Mouse (Mus musculus) monocyte, adult 59 days (primary cell): ENCODE measurements around the gene Hjurp. TPM values are rescaled to one million over a fixed set of nuclear protein-coding genes. Genes with fewer than 3 reads are reported as not detected.

ENCODE experiments used
- total RNA-seq, 2 experiments: library from RNA; stranded (reverse); gene quantifications; one replicate each; pipeline ENCODE4 v1.2.4; 2023

The Hjurp gene
- total RNA-seq = 10 to 100 TPM; 66.1 to 71.8 TPM

DNA sequence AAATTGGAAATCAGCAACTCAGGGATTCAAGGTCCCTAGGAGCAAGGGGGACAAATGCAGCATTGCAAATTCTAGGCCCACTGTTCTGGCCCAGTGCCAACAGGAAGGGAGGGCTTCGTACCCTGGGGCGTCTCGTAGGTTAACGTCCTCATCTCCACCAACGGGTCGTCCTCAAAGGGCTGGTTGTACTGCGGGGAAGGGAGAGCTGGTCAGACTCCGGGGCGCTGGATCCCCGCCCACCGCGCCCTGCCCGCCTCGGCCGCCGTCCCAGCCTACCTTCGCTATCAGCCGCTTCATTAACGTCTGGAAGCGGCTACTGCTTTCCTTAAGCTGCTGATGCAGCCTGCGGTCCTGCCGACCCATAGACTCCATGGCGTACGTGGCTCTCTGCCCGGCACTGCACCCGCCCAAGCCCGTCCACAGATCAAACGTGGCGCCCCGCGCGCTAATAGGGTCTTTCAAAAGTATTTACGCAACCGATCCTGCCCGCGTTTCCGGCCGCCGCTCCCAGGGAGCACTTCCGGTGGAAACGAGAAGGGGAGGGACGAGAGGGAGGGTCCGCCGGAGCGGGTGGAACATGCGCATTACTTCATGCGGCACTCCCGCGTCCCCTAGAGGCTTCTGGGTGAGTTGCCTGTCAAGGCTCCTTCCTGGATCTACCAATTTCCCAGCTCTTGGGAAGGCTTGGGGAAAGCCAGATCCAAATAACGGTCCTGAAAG lies at the start of gene Hjurp, which contains the start of gene Trpm8:
TSS of gene Hjurp (minus strand) at position 536 of the 720 bp plus-strand sequence.
TSS of gene Trpm8 (plus strand) at position 564 of the 720 bp plus-strand sequence.

DNA sequence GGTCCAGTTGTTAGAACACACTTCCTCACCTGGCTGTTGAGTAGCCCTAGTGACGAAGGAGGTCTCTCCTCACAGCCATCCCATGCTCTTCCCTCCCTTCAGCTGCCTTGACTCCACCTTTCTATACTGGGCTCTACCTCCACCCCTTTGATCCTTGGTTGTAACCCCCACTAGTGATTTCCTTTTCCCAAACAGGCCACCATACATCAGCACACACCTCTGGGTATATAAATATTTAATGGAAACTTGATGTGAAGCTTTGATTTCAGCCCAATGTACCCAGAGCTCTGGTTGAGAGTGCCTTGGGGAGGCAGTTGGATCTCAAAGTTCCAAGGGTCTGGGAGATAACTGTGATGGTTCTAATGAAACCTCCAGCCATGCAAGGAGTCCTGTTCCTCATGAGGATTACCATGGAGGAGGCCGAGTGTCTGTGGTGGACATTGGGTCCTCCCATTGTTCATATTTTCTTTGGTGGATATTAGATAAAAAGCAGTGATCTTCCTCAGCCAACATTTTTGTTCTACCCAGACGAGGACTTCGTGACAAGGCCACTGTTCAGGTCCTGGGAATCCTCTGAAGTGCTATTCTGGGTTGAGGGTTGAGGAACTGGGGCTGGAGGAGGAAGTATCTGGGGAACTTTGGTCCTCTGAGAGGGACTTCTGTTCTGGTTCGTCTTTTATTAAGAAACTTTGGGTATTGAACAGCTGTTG lies 50.6 kb downstream of the Hjurp start, which contains the start of gene Mroh2a:
TSS of gene Mroh2a (plus strand) at position 317 of the 710 bp plus-strand sequence.

Other genes with a start within 250 kb of the Hjurp start
- not detected for gene Ugt1a10, start 222.2 kb downstream of the Hjurp start, total RNA-seq
- not detected for gene Ugt1a9, start 206.8 kb downstream of the Hjurp start, total RNA-seq
- not detected for gene Ugt1a8, start 189.8 kb downstream of the Hjurp start, total RNA-seq
- 10 to 100 TPM; 58.9 to 72.7 TPM for gene Ugt1a7c, start 182.6 kb downstream of the Hjurp start, total RNA-seq
- 10 to 100 TPM; 17.2 to 19.5 TPM for gene Ugt1a6b, start 174.4 kb downstream of the Hjurp start, total RNA-seq
- 10 to 100 TPM; 10.9 to 13.1 TPM for gene Ugt1a6a, start 142.8 kb downstream of the Hjurp start, total RNA-seq
- gene Ugt1a5, start 111.6 kb downstream of the Hjurp start, total RNA-seq = 10 to 100 TPM in 1 of 2 experiments, 1 to 10 TPM in 1; 8.0 to 11.5 TPM
- 1 to 10 TPM; 5.5 to 5.7 TPM for gene Ugt1a2, start 77.0 kb downstream of the Hjurp start, total RNA-seq
- gene Dnajb3, start 71.9 kb downstream of the Hjurp start, total RNA-seq = under 1 TPM in 1 of 2 experiments, not detected in 1; 0.52 TPM
- 1 to 10 TPM; 5.9 to 6.4 TPM for gene Ugt1a1, start 65.7 kb downstream of the Hjurp start, total RNA-seq
- gene Mroh2a, start 50.6 kb downstream of the Hjurp start, total RNA-seq = 1 to 10 TPM; 1.3 to 2.1 TPM
- gene Trpm8, start within 50 bp of the Hjurp start, total RNA-seq = not detected
- not detected for gene Spp2, start 129.3 kb upstream of the Hjurp start, total RNA-seq
- not detected for gene Glrp1, start 232.4 kb upstream of the Hjurp start, total RNA-seq